Mouse (Mus musculus) brown adipose tissue, adult 24 weeks (tissue): ENCODE data around the gene Eid3. TPM values are rescaled to one million over a fixed set of nuclear protein-coding genes. Genes with fewer than 3 reads are reported as not detected.

Source experiments
- polyA plus RNA-seq: library from polyadenylated mRNA; stranded (reverse); fragments of >200 nt; gene quantifications from 2 replicates; pipeline ENCODE4 v1.2.4, GENCODE M21; 2012; ENCODE audit not compliant: missing spikeins, insufficient read depth, insufficient read length

Gene Eid3
- polyA plus RNA-seq, 1 experiment: not detected

Other genes with a start within 250 kb of the Eid3 start
- gene 1190007I07Rik, start 243.4 kb upstream of the Eid3 start, polyA plus RNA-seq: 73.8 and 90.9 TPM in 2 replicates
- gene Tdg, start 236.8 kb upstream of the Eid3 start, polyA plus RNA-seq: 7.6 and 10.6 TPM in 2 replicates
- 1.9 and 3.8 TPM in 2 replicates for gene Glt8d2, start 176.0 kb upstream of the Eid3 start, polyA plus RNA-seq
- gene Hcfc2, start 170.5 kb upstream of the Eid3 start, polyA plus RNA-seq: 14.1 and 19.4 TPM in 2 replicates
- gene Nfyb, start 102.5 kb upstream of the Eid3 start, polyA plus RNA-seq: 9.2 and 10.9 TPM in 2 replicates
- 44.0 and 50.3 TPM in 2 replicates for gene Txnrd1, start 32.7 kb upstream of the Eid3 start, polyA plus RNA-seq
- gene Chst11, start 118.9 kb downstream of the Eid3 start, polyA plus RNA-seq: 5.9 and 10.1 TPM in 2 replicates